Mouse (Mus musculus) naive thymus-derived CD4-positive, alpha-beta T cell, adult 2 months (primary cell): ENCODE results near the gene Smg6.
"Not testable (repeated sequence)": the region's sequence is repeated elsewhere in the genome, so short reads cannot be mapped to it uniquely, and the experiment has no call there.

Source experiments
- DNase-seq: peaks from one replicate; pipeline ENCODE4 v3.0.0-alpha.2; 2011; ENCODE audit warnings: low read depth

Smg6 gene

GRCm38 (mm10) chr11:74994856-74995255 is 69.2 kb downstream of the Smg6 start:
- no peak for DNase-seq

- no peak for DNase-seq
Measured at GRCm38 (mm10) chr11:74996482-74996881, 70.9 kb downstream of the Smg6 start.

- DNase-seq: no peak
Measured at GRCm38 (mm10) chr11:75000869-75001653, 75.4 kb downstream of the Smg6 start.

- no peak for DNase-seq
Measured at GRCm38 (mm10) chr11:75008270-75008669, 82.6 kb downstream of the Smg6 start.

GRCm38 (mm10) chr11:75009537-75009936 is 83.9 kb downstream of the Smg6 start:
- DNase-seq: not testable (repeated sequence)

GRCm38 (mm10) chr11:75012997-75013694 is 87.5 kb downstream of the Smg6 start:
- DNase-seq: peak; percentile 84

- DNase-seq: peak; percentile 12
Measured at GRCm38 (mm10) chr11:75013764-75014695, 88.4 kb downstream of the Smg6 start.

- no peak for DNase-seq
Measured at GRCm38 (mm10) chr11:75014816-75015215, 89.2 kb downstream of the Smg6 start.

- DNase-seq: no peak
Measured at GRCm38 (mm10) chr11:75015453-75015871, 89.8 kb downstream of the Smg6 start.

GRCm38 (mm10) chr11:75016309-75016860 is 90.8 kb downstream of the Smg6 start:
- DNase-seq: no peak

- DNase-seq: no peak
Measured at GRCm38 (mm10) chr11:75017831-75018230, 92.2 kb downstream of the Smg6 start.

GRCm38 (mm10) chr11:75026977-75027376 is 101.4 kb downstream of the Smg6 start:
- no peak for DNase-seq

GRCm38 (mm10) chr11:75027616-75028015 is 102.0 kb downstream of the Smg6 start:
- DNase-seq: no peak

- no peak for DNase-seq
Measured at GRCm38 (mm10) chr11:75031251-75031650, 105.6 kb downstream of the Smg6 start.

GRCm38 (mm10) chr11:75032946-75033345 is 107.3 kb downstream of the Smg6 start:
- DNase-seq: no peak

GRCm38 (mm10) chr11:75033581-75034067 is 108.0 kb downstream of the Smg6 start:
- DNase-seq: no peak

GRCm38 (mm10) chr11:75034104-75034503 is 108.5 kb downstream of the Smg6 start:
- DNase-seq: no peak

- DNase-seq: no peak
Measured at GRCm38 (mm10) chr11:75044333-75044732, 118.7 kb downstream of the Smg6 start.

- no peak for DNase-seq
Measured at GRCm38 (mm10) chr11:75045822-75046221, 120.2 kb downstream of the Smg6 start.

GRCm38 (mm10) chr11:75046638-75047037 is 121.0 kb downstream of the Smg6 start:
- no peak for DNase-seq

GRCm38 (mm10) chr11:75047066-75047465 is 121.4 kb downstream of the Smg6 start:
- no peak for DNase-seq
